Mouse (Mus musculus): Measurements from ENCODE around the gene Bloc1s2. TPM values are rescaled to one million over a fixed set of nuclear protein-coding genes. Genes with fewer than 3 reads are reported as not detected.

Bloc1s2 gene
- 48.7 TPM for polyA plus RNA-seq (2014; fragmentation: Illumina TruSeq; extraction: RNeasy Lipid Tissue Mini Kit (QIAGEN cat#74804); ENCODE audit: insufficient read depth, low read depth, low replicate concordance)

DNA sequence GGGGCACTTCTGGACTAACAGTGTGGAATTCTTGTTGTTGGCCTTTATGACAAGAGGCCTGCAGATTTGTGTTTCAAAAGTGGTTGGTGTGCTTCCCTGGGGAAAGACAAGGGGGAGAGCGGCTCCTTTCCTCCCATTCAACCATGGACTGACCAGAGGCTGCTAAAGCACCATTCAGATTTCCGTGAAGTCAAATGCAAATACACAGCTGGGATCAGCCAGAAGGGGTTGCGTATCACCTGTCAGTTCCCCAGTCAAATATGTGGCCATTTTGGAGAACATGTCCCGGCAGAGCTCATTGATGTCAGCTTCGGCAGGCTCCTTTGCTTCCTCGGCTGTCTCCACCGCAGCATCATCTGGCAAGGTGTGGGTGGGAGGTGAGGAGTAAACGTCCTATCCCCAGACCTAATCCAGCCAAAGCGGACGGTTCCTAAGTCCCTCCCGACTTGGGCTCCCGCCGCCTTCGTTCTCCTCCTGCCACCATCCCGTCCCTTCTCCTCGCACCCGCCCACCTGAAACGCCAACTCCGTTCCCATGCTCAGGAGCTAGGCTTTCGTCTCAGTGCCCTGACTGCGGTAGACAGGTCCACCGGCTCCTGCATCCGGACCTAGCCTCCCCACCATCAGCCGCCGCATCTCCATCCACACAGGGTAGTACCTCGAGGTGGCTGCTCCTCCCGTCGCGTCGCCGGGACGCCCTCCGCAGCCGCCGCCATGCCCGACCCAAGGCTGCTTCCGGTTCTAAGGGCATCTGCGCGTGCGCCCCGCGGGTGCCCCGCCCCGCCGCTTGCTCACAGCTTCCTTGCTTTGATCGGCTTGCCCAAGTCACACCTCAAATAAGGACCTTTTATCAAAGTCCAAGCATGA, at the start of gene Bloc1s2:
Gene Bloc1s2, minus strand, starts transcription at position 745 of the 866 bp plus-strand sequence.

DNA sequence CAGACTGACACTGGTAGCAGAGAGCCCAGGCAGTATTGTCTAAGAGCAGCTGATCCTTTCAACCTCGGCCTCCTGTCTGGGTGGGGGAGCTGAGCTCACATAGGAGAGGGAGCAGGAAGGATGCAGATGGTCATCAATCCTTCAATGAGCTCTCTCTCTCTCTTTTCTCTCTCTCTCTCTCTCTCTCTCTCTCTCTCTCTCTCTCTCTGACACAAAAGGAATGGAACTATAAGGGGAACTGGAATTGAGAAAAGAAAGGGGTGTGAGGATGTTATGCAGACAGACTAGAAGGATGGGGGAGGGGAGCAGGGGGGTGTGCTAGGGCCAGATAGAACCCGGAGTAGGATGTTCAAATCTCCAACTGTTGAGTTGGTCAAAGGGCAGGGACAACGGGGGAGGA, 46.1 kb upstream of the Bloc1s2 start, which contains the start of gene Pkd2l1:
Gene Pkd2l1, minus strand, starts transcription at position 101 of the 400 bp plus-strand sequence.

DNA sequence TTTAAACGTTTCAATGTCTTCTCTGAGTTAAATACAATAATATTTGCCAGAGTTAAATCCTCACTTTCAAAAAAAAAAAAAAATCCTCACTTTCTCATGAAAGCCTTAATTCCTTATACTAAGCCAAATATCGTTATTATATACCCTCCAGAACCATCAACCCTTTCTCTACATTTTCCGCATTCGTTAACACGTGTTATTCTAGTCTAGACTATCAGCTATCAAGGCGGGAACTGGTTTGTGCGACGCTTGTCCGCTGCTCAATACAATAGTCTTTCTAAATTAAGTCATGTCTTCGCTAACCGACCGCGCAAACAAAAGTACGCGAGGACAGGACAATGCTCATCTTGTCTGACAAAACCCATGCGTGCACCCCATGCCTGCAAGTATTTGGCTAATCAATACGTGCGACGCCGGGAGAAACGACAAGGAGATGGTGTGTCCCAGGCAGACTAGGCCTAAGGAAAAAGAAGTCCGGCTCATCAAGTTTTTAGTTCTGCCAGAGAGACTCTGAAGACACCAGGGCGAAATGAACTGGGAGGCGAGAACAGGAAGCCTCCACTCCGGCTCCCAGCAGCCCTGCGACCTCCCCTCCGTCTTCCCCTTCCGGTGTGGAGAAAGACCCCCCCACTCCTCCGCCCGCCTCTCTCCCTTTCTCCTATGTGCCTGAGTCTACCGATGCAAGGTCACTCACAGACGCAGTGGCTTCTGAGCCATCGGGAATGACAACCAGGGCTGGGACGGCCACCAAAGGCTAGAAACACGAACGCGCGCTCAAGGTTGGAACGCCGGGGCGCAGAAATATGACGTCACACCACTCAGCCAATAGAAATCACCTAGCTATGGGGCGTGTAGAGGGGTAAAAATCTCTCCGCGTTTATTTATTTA, 10.9 kb downstream of the Bloc1s2 start, which contains the start of gene Cwf19l1:
Gene Cwf19l1, minus strand, starts transcription at position 805 of the 888 bp plus-strand sequence.

DNA sequence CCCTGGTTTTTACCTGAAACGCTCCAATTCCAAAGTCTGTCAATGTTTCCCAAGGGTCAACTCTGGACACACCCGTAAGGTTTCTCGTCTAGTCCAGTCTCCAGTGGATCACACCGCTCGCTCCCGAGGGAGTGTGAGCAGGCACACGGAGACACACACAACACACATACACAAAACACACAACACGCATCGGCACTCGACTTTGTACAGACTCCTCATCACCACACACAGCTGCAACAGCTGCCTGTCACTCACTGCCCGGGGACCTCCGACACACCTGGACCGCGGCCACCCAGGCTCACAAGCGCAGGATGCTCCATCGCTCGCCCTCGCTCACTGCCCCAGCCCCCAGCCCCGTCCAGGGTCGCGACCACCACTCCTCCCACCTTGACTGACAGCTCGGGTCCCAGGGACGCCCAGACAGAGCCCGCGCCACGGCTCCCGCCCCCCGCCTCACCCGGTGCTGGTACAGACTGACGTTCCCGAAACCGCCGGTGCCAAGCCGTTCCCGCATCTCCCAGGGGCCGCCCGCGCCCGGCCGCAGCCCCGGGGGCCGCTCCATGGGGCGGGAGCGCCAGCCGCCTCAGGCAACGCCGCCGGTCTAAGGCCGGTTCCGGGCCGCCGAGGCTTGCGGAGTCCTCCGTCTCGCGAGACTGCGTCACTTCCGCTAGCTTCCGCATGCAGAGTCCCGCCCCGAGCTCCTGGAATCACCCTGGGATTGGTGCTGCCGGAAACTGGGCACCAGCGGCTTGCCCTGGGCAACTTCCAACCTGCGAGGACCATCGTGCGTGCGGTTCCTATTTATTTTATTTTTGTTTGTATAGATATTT, 39.2 kb downstream of the Bloc1s2 start, which contains the start of gene Chuk:
Gene Chuk, minus strand, starts transcription at position 650 of the 830 bp plus-strand sequence.

Other genes with a start within 250 kb of the Bloc1s2 start
- 4.5 TPM for gene Dnmbp, start 206.3 kb downstream of the Bloc1s2 start, polyA plus RNA-seq (2014; fragmentation: Illumina TruSeq; extraction: RNeasy Lipid Tissue Mini Kit (QIAGEN cat#74804); ENCODE audit: insufficient read depth, low read depth, low replicate concordance)
- gene Cpn1, start 159.9 kb downstream of the Bloc1s2 start, polyA plus RNA-seq (2014; fragmentation: Illumina TruSeq; extraction: RNeasy Lipid Tissue Mini Kit (QIAGEN cat#74804); ENCODE audit: insufficient read depth, low read depth, low replicate concordance) = 3.3 TPM
- 0.35 TPM for gene Cyp2c23, start 117.2 kb downstream of the Bloc1s2 start, polyA plus RNA-seq (2014; fragmentation: Illumina TruSeq; extraction: RNeasy Lipid Tissue Mini Kit (QIAGEN cat#74804); ENCODE audit: insufficient read depth, low read depth, low replicate concordance)
- 13.9 TPM for gene Erlin1, start 76.7 kb downstream of the Bloc1s2 start, polyA plus RNA-seq (2014; fragmentation: Illumina TruSeq; extraction: RNeasy Lipid Tissue Mini Kit (QIAGEN cat#74804); ENCODE audit: insufficient read depth, low read depth, low replicate concordance)
- gene Chuk, start 39.0 kb downstream of the Bloc1s2 start, polyA plus RNA-seq (2014; fragmentation: Illumina TruSeq; extraction: RNeasy Lipid Tissue Mini Kit (QIAGEN cat#74804); ENCODE audit: insufficient read depth, low read depth, low replicate concordance) = 21.9 TPM
- gene Cwf19l1, start 10.6 kb downstream of the Bloc1s2 start, polyA plus RNA-seq (2014; fragmentation: Illumina TruSeq; extraction: RNeasy Lipid Tissue Mini Kit (QIAGEN cat#74804); ENCODE audit: insufficient read depth, low read depth, low replicate concordance) = 9.9 TPM
- not detected for gene Pkd2l1, start 46.0 kb upstream of the Bloc1s2 start, polyA plus RNA-seq (2014; fragmentation: Illumina TruSeq; extraction: RNeasy Lipid Tissue Mini Kit (QIAGEN cat#74804); ENCODE audit: insufficient read depth, low read depth, low replicate concordance)
- 0.46 TPM for gene Scd3, start 56.8 kb upstream of the Bloc1s2 start, polyA plus RNA-seq (2014; fragmentation: Illumina TruSeq; extraction: RNeasy Lipid Tissue Mini Kit (QIAGEN cat#74804); ENCODE audit: insufficient read depth, low read depth, low replicate concordance)
- gene Scd2, start 147.2 kb upstream of the Bloc1s2 start, polyA plus RNA-seq (2014; fragmentation: Illumina TruSeq; extraction: RNeasy Lipid Tissue Mini Kit (QIAGEN cat#74804); ENCODE audit: insufficient read depth, low read depth, low replicate concordance) = 139 TPM
- gene Scd4, start 186.6 kb upstream of the Bloc1s2 start, polyA plus RNA-seq (2014; fragmentation: Illumina TruSeq; extraction: RNeasy Lipid Tissue Mini Kit (QIAGEN cat#74804); ENCODE audit: insufficient read depth, low read depth, low replicate concordance) = 0.59 TPM

All from lung, adult 10 weeks (tissue).